Mouse (Mus musculus) ZHBTc4 (cell line): Measurements from ENCODE around the gene Rhbg.

Experiments
- DNase-seq: peaks from one replicate; pipeline ENCODE4 v3.0.0-alpha.2; 2011; ENCODE audit warnings: low read depth, low spot score

The Rhbg gene

DNA sequence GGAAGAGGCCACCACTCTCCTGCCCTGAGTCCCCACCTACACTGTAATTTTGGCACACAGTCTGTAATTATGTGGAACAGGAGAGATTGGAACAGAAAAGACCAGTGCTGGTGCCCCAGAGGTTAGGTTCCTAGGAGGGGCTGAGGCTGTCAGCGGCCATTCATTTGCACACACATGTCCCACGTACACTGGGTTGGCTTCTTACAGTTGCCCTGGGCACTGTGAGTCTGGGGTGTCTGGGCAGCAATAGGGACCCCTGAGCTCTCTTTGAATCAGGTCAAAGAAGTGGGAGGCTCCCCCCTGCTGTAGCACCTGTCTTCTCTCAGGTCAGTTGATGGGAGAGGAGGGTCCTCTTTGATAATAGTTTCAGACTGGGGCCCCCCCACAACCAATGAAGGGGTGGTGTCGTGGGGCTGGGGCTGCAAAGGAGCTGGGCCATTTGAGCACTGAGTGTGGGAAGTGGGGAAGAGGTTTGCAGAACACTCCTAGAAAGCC, 46.2 kb downstream of the Rhbg start:
- DNase-seq: no peak

DNA sequence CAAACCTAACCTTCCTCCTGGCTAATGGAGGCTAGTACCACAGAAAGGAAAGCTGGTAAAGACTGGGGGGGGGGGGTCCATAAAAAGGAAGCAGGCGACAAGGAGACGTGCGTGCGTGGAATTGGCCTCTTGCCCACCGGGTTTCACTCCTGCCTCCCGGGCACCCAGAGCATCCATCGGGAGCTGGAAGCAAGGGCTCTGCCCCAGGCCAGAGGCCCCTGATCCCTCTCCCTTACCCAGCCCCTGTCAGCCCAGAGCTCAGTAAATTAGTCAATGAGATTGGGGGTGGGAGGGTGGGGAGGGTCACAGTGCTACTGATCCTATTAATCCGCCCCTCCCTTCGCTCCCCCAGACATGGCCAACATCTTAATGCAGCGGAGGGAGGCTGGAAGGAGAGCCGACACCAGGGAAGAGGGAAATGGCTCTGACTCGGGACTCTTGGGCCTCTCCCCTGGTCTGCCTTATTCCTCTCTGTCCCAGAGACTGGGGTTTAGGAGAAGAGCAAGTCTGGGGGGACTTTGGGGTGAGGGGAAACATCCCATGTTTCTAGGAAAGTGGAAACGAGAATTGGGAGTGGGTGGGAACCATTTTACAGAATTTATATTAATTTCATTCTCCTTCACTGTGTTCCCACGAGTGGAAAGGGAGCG, 46.9 kb downstream of the Rhbg start:
- DNase-seq: no peak

DNA sequence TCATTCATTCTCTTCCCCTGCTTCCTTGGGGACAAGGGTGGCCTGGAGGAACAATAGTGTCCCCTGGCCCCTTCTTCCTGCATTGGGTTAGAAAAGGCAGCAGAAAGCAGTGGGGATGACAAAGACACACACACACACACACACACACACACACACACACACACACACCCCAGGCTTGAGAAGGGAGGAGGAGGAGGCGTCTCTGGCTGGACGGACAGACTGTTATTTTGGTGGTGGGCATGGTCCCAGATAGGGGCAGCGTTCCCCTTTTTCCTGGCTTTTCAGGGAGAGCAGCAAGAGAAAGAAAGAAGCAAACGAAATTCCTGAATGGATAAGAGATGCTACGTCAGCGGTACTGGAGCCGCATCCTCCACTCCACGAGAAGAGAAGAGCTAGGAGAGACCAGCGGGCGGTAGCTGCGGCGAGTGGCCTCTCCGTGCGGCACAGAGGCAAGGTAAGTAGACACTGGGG, 47.6 kb downstream of the Rhbg start:
- no peak for DNase-seq

DNA sequence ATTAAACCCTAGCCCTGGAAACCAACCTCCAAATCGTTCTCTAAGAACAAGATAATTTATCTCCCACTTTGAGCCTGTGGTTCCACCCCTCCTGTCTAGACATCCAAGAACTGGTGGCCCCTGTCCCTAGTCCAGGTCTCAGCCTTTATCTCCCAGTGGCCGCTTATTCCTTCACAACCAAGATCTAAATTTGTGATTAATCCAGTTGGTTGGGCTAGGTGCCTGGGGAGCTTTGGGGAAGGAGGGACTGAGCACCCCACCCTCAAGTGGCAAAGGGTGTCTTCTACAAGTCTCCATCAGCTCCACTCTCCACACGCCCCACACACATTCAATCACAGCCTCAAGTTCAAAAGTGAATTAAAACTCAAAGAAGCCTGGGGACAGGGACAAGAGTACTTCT, 48.0 kb downstream of the Rhbg start:
- no peak for DNase-seq

DNA sequence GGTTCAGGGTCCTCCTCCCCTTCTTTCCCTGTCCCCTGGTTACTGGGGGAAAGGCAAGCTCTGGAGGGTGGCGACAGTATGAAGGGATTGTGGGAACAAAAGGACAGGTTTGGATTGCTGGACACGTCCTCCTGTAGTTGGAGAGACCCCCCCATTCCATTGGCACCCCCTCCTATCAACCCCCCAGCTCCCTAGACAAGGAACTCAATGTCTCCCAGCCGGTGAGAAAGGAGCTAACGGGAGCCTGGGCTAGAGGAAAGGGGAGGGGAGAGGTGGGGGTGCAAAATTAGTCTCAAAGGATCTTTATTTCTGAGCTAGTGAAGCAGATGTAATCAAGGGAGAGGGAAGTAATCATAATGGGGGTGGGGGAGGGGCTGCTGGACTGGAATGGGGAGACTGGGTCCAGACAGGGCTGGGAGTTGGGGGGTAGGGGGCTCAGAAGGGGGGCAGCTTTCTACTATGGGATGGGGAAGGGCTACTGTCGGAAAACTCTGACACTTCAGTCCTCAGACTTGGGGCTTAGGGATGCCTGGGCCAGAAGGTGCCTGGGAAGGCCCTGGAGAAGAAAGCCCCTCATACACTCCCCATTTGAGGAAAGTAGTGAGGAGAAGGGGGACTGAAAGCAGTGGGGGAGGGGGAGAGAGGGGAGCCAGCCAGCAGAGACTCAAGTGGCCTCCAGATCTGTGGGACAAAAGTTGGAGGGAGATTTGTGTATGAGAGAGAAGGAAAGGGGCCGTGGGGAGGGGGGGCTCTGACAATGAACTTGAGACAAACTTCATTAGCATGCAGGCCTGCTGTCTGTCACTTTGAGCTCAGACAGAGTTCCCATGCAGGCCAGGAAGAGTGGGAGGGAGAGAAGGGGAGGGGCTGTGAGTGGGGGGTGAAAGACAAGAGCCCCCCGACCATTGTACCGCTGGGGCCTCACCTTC, 48.7 kb downstream of the Rhbg start:
- DNase-seq: no peak

DNA sequence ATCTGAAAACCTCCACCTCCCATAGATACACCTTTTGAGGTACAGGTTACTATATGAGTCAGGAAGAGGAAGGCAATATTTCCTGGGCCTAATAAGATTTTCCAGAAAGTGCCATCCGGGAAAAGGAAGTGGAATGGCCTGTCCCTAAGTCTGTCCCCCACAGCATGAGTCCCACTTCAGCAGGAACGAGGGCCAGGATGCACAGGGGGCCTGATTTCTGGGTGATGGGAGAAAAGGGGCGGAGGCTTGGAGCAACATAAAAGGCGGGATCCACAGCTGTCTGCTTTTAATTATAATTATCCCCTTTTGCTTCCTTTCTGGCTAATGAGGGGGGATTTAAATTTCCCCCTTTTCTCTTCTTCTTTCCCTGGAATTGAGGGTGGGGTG, 49.3 kb downstream of the Rhbg start:
- DNase-seq: no peak

DNA sequence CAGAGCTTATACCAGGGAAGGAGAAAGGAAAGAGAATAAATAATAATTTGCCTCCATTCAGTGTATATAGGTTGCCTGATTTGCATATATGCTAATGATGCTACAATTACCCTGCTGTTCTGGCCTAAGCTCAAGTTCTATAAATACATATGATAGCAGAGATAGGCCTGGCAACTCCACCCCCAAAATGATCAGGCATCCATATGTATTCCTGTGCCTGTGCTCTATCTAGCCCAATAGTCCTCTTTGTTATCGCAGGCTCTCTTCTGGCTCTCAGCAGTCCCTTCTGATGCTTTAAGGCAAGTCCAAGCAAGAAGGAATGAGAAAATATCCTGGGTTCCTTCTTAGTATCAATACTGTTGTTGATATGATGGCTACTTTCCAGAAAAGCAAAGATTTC, 49.8 kb downstream of the Rhbg start:
- no peak for DNase-seq

DNA sequence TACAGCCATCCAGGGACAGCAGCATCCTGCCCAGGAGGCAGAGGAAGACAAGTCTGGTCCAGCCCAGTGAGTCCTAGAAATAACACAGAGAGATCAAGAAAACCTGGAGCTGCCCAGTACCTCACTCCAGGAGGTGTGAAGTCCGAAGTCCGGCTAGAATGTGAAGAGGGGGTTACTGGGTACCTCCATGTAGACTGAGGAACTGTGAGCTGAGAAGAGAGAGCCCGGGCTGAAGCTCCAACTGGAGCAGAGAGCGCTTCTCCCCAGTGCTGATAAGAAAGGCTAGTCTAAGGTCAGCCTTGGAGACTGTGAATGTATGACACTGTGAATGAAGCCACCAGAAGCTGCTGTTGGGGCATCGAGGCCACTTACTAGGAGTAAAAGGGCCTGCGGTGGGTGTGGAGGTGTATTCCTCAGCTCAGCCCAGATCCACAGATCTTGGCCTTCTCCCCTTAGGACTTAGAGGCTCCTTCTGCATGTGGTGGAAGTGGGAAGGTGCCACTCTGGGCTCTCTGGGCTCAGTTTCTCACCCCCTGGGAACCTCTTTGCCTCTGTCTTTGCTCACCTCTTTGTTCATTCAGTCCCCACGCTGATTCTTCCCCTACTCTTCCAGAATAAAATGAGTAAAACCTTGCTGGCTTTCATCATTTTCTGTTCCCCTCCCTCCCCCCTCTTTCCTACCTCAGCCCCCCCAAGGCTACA, 50.4 kb downstream of the Rhbg start:
- DNase-seq: no peak

DNA sequence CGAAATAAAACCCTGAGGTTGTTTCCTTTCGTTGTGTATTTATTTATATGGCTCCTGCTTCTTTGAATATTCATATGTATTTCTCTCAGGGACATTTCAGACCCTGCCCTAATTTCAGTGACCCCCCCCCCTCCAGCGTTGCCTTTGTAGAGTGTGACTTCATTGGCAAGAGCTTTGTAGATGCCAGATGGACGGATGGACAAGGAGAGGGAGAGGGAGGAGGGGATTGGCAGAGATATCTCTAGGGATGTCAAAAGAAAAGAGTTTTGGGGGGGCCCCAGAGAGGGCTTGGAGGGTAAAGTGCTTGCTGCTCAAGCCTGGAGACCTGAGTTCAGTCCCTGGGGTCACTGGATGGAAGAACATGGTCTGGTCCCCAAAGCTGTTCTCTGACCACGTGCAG, 51.1 kb downstream of the Rhbg start:
- no peak for DNase-seq

DNA sequence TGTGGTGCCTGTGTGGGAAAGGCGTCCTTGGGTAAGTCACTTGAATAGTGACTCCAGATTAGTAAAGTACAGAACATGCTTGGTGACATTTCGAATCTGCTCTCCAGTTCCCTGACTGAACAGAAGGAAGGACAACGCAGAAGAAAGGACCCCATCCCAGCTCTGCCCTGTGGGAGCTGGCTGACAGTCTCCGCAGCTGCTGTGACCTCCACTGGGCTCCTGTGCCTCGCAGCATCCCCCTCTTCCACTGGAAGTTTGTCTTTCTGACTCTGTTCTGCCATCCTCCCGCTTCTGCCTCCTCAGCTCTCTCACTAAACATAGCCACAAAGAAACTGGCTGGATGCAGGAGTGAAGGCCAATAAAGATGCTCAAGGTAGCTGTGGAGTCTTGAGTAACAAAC, 51.5 kb downstream of the Rhbg start:
- DNase-seq: no peak

DNA sequence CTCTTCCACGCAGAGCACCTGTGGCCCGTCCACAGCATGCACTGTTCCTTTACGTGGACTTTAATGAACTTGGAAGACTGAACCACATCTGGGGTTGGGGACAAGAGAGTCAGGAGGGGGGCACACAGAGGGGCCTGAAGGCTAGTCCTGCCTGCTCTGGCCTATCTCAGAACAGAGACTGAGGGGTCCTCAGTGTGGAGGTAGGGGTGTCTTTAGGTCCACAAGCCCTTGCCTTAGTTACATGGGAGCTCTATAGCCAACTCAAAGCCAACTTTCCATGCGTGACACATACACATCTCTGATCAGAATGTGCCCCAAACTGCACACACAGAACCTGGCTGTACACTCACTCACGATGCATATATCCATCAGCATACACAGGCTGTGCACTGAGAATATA, 52.9 kb downstream of the Rhbg start:
- DNase-seq: no peak

DNA sequence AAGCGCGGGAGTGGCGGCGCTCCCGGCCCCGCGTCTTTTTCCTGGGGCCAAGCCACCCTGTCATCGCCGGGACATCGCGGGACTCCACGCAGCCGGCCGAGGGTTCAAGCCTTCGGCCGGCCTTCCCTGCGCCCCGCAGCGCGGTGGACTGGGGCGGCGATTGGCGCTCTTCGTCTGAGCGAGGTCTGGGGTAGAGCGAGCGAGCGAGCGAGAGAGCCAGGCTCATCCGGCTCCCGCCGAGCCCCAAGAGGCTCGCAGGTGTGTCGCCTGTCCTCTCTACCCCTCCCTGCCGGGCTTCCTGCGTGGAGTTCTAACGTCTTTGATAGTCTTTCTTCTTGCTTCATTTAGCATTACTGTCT, 53.6 kb downstream of the Rhbg start:
- DNase-seq: peak; percentile 42

DNA sequence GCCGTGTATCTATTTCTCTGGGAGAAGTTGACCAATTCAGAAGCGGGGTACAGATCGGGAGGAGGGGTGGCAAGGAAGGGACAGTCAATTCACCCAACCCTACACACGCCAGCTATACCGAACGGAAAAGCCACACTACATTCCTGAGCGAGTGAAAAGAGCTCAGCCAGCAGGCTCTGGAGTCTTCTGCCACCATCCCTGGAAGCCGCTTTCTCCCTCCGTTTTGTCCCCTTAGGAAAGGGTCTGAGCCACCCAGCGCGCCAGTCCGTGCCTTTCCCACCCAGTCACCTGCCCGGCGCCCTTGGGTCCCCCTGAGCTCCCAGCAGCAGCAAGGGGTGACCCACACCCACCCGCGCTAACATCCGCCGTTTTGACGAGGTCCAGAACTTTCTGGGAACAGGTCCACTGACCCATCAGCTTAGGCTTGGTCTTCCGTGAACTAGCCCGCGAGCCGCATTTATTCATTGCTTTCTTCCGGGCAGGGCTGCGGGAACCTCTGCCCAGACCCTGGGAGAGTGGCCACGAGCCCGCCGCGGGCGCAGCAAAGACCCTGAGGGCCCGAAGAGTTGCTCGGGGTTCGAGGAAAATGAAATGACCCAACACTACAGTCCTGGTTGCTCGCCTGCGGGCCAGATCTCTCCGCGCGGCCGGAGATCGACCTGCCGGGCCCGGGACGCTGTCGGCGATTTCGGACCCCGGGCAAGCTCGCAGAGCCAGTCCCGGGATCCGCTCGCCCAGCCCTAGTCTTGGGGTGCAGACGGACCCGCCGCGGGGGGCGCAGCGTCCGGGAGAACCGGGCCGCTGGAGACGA, 54.1 kb downstream of the Rhbg start:
- peak; percentile 52 for DNase-seq

DNA sequence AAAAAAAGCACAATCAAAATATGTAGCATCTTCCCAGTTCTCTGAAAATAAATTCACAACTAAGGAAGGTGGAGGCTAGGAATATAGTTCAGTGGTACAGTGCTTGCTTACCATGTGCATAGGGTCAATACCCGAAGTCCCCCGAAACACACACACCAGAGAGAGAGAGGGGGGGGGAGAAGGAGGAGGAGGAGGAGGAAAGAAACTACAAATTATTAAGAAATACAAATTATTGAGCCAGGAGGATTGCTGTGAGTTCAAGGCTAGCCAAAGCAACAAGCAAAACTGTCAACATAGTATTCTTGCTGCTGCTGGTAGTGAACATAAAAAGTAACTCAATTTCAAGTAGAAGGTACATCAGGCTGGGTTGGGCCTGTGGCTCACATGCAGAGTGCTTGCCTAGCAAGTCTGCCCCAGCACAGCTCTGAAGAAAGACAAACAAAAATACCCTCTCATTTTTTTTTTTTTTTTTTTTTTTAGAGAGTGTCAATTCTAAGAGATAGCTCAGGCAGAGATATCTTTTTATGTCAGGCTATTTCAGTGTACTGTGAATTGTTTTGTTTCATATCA, 54.9 kb downstream of the Rhbg start:
- no peak for DNase-seq

DNA sequence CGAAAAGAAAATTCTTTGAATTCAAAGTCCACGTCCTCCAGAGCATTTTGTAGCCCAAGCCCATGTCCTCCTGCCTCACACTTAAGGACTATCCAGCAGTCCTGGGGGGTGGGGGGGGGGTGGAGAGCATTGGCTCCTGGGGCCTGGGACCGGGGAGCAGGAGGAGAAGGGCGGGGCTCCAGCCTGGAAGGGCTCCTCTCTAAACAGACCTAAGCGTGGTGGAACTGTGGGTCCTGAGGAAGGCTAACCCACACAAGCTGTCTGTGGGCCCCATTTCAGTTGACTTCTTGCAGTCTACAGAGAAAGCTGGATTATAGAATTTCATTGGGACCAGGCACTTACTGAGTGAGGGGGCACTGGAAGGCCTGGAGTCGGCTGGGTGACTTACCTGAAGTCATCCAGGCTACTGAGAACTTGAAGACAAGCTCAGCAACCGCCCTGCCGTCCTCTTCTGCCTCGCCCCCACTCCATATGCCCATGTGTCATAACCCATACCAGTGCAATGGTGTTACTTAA, 55.9 kb downstream of the Rhbg start:
- no peak for DNase-seq

DNA sequence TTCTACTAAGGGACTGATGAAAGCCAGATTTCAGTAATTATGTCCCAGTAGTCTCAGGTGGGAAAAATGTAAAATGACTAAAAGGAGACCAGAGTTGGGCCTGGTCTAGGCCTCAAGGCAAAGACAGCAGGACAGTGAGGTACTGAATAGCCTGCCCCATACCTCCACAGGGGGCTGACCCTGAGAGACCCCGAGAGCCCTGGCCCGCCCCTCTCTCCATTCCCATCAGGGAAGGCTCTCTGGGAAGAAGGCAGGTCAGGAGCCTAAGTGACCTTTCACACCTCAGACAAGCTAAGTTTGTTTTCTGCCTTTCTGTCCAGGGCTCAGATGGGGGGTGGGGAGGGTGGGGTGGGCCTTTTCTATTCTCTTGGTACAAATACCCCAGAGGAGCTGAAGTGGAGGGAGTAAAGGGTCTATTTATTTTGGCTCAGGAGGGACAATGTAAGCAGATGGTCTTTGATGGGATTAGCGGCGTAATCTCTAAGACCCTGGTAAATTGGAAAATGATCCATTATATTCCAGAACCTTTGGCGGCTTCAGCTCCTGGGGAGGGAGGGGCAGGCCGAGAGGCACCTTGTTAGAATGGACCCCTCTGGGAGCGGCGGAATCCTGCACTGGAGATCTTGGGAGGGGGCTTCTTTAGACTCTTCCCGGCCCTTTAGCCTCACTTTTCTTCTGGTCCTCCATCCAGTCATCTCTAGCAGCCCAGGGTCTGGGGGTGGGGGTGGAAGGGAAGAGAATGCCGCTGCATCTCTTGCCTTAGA, 56.6 kb downstream of the Rhbg start:
- no peak for DNase-seq
